Mouse (Mus musculus): Measurements from ENCODE around the gene Pfkp. TPM values are rescaled to one million over a fixed set of nuclear protein-coding genes. Genes with fewer than 3 reads are reported as not detected.

Pfkp gene
- total and polyA plus RNA-seq, 2 experiments from 2014 or later, result 187 to 431 TPM

DNA sequence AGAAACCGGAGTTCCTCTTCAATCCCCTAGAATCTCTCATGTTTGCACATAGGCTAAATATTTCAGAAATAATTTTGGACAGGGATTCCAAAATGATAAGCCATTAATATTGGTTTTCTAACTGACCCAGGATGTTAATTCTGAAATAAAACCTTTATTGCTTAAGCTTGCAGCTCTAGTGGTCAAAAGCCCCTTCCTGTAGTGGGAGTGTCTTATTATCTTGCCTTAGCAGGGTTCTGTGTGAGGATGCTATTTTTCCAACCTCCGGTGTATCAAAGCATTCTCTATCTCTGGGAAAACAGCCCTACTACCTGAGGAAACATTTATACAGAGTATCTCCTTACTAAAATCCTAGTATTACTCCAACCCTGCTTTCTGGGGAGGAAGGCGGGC, 1.9 kb downstream of the Pfkp start:
- H3K4me3 ChIP-seq (ENCODE audit: low read depth, low read length), result peak overlapping the region; percentile 72
- no peaks in the 10 kb centered on the region for H3K36me3 ChIP-seq (ENCODE audit: insufficient read depth, low read length)
- ATAC-seq (ENCODE audit: low FRiP score) (no peak), DNase-seq (ENCODE audit: low spot score) (no peak)
- peak overlapping the region; percentile 90 for H3K4me2 ChIP-seq (ENCODE audit: low read depth, low read length, poor library complexity, severe bottlenecking)
- no peaks in the 10 kb centered on the region for H3K27me3 ChIP-seq (ENCODE audit: insufficient read depth, low read length)
- TF ChIP-seq CTCF (IDR thresholded peaks at IDR 0.05), result no peak
- peak overlapping the region; percentile 88 for H3K27ac ChIP-seq (ENCODE audit: low read depth, low read length)
- no peaks in the 10 kb centered on the region for H3K4me1 ChIP-seq (ENCODE audit: insufficient read depth, low read length)
- 25% methylated on average over 3 of the region's 3 CpGs for WGBS
- H3K9ac ChIP-seq (replicated peaks; ENCODE audit: low read length, poor library complexity, severe bottlenecking), result peak overlapping the region; percentile 75
- H3K9me3 ChIP-seq (ENCODE audit: low read length), result no peaks in the 10 kb centered on the region

DNA sequence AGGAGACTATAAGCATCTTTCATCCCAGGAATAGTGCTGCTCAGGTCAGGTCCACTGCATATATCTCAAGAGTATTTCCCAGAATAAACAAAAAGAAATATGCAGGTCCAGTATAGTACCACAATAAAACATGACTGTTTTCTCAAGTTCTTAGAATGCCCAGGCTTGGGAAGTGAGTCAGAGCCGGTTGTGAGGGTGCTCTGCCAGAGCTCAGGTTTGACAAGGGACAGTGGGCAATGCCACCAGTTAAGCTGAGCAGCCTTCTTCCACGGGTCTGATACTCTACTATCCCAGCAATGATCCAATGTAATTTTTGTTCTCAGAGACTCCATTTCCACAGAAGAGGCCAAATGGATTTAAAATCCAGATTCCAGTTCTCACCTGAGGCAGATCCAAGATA, 2.3 kb downstream of the Pfkp start:
- DNase-seq (ENCODE audit: low spot score), result no peak
- Histone ChIP-seq H3K27ac (ENCODE audit: low read depth, low read length) (peak overlapping the region; percentile 88), H3K36me3 (ENCODE audit: insufficient read depth, low read length) (no peaks in the 10 kb centered on the region), H3K9me3 (ENCODE audit: low read length) (no peaks in the 10 kb centered on the region), H3K9ac (replicated peaks; ENCODE audit: low read length, poor library complexity, severe bottlenecking) (peak overlapping the region; percentile 75; the same call in 1 of the 2 replicates), H3K27me3 (ENCODE audit: insufficient read depth, low read length) (no peaks in the 10 kb centered on the region), H3K4me1 (ENCODE audit: insufficient read depth, low read length) (no peaks in the 10 kb centered on the region), H3K4me3 (ENCODE audit: low read depth, low read length) (peak overlapping the region; percentile 72), H3K4me2 (ENCODE audit: low read depth, low read length, poor library complexity, severe bottlenecking) (peak overlapping the region; percentile 90)
- no peak for TF ChIP-seq CTCF (IDR thresholded peaks at IDR 0.05)
- 67% methylated on average over 2 of the region's 2 CpGs for WGBS
- ATAC-seq (ENCODE audit: low FRiP score), result no peak

DNA sequence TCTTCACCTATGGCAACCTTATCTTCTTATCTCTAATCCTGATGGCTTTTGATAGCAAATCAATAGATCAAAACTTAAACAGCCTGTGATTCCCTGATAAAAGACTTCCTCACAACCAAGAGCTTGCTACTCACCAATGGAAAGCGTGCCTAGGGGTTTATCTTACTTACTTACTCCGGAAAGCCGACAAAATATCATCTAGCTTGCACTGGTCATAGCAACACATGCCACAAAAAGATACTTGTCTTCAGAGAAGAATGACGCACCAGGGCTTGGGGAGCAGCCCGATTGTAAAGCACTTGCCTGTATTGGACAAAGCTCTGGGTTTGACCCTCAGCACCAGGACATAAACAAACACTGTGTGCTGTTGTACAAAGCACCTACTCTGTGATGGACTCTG, 4.6 kb downstream of the Pfkp start:
- 83% methylated on average over 5 of the region's 5 CpGs for WGBS
- DNase-seq (ENCODE audit: low spot score), result no peak
- no peak overlapping the region for H3K4me2 ChIP-seq (ENCODE audit: low read depth, low read length, poor library complexity, severe bottlenecking)
- no peak for ATAC-seq (ENCODE audit: low FRiP score)
- no peak overlapping the region for H3K27ac ChIP-seq (ENCODE audit: low read depth, low read length)
- H3K9ac ChIP-seq (replicated peaks; ENCODE audit: low read length, poor library complexity, severe bottlenecking), result no peak overlapping the region
- no peaks in the 10 kb centered on the region for H3K36me3 ChIP-seq (ENCODE audit: insufficient read depth, low read length)
- no peaks in the 10 kb centered on the region for H3K4me1 ChIP-seq (ENCODE audit: insufficient read depth, low read length)
- H3K27me3 ChIP-seq (ENCODE audit: insufficient read depth, low read length), result no peaks in the 10 kb centered on the region
- H3K4me3 ChIP-seq (ENCODE audit: low read depth, low read length), result no peak overlapping the region
- H3K9me3 ChIP-seq (ENCODE audit: low read length), result no peaks in the 10 kb centered on the region
- TF ChIP-seq CTCF (IDR thresholded peaks at IDR 0.05), result no peak

DNA sequence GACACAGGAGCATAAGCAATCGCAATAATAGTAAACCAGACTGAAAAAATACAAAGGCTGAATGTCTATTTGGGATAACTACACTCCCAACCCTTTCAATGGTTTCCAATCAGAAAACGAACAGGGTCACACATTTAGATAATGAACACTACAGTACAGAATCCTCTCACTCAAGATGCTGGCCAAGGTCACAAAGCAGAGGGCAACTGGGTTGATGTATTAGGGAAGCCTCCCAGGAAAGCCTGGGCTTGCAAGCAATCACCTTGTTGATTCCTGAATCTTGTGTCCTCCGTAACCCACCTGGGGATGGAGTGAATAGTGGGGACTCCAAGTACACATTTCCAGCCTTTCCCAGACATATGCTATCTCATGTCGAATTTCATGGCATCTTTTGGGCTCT, 5.6 kb downstream of the Pfkp start:
- H3K27ac ChIP-seq (ENCODE audit: low read depth, low read length), result no peak overlapping the region
- H3K36me3 ChIP-seq (ENCODE audit: insufficient read depth, low read length), result no peaks in the 10 kb centered on the region
- H3K9me3 ChIP-seq (ENCODE audit: low read length), result no peaks in the 10 kb centered on the region
- no peak for DNase-seq (ENCODE audit: low spot score)
- no peaks in the 10 kb centered on the region for H3K27me3 ChIP-seq (ENCODE audit: insufficient read depth, low read length)
- no peak for TF ChIP-seq CTCF (IDR thresholded peaks at IDR 0.05)
- H3K4me2 ChIP-seq (ENCODE audit: low read depth, low read length, poor library complexity, severe bottlenecking), result no peak overlapping the region
- H3K9ac ChIP-seq (replicated peaks; ENCODE audit: low read length, poor library complexity, severe bottlenecking), result no peak overlapping the region
- no peak overlapping the region for H3K4me3 ChIP-seq (ENCODE audit: low read depth, low read length)
- WGBS, result 95% methylated on average over 4 of the region's 4 CpGs
- H3K4me1 ChIP-seq (ENCODE audit: insufficient read depth, low read length), result no peaks in the 10 kb centered on the region
- ATAC-seq (ENCODE audit: low FRiP score), result no peak

DNA sequence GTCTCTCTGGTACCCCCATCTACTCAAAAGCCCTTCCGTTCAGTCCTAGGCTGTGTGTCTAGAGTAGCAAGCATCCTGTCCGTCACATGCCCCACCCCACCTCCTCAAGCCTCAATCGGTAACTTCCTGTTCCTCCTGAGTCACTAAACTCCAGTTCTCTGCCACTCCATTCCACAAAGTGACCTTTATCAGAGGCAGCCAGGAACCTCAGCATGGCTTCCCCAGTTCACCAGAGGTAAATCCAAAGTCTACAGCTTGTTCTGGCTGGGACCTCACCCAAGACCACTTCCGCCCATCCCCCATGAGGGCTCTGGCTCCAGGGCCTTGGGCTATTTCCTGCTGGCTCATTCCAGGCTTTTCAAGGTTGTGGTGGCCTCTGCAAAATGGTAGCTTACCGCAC, 6.1 kb downstream of the Pfkp start:
- Histone ChIP-seq H3K9me3 (ENCODE audit: low read length) (no peaks in the 10 kb centered on the region), H3K9ac (replicated peaks; ENCODE audit: low read length, poor library complexity, severe bottlenecking) (no peak overlapping the region), H3K4me1 (ENCODE audit: insufficient read depth, low read length) (no peaks in the 10 kb centered on the region), H3K4me2 (ENCODE audit: low read depth, low read length, poor library complexity, severe bottlenecking) (no peak overlapping the region), H3K36me3 (ENCODE audit: insufficient read depth, low read length) (no peaks in the 10 kb centered on the region), H3K4me3 (ENCODE audit: low read depth, low read length) (no peak overlapping the region), H3K27me3 (ENCODE audit: insufficient read depth, low read length) (no peaks in the 10 kb centered on the region), H3K27ac (ENCODE audit: low read depth, low read length) (no peak overlapping the region)
- TF ChIP-seq CTCF (IDR thresholded peaks at IDR 0.05), result no peak
- no peak for DNase-seq (ENCODE audit: low spot score)
- WGBS, result 92% methylated on average over 5 of the region's 5 CpGs
- no peak for ATAC-seq (ENCODE audit: low FRiP score)

DNA sequence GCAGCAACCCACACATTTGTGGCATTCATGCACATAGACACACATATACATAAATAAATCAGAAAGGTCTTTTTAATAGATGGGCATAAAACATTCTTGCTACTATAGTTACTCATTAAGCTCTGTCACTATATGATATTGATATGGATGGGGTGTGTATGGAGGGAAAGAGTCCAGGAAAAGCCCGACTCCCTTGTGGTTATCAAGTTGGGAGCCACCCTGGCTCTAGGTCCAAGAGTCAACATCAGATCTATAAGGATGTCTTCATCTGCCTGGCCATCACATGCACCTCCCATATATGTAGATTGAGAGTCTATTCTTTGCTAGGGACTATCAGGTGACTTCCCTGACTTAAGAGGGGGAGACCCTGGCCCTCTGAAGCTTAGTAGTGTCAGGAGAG, 7.1 kb downstream of the Pfkp start:
- Histone ChIP-seq H3K9ac (replicated peaks; ENCODE audit: low read length, poor library complexity, severe bottlenecking) (no peak overlapping the region), H3K4me3 (ENCODE audit: low read depth, low read length) (no peak overlapping the region), H3K4me1 (ENCODE audit: insufficient read depth, low read length) (no peaks in the 10 kb centered on the region), H3K27ac (ENCODE audit: low read depth, low read length) (no peak overlapping the region), H3K4me2 (ENCODE audit: low read depth, low read length, poor library complexity, severe bottlenecking) (no peak overlapping the region), H3K27me3 (ENCODE audit: insufficient read depth, low read length) (no peaks in the 10 kb centered on the region), H3K9me3 (ENCODE audit: low read length) (no peaks in the 10 kb centered on the region), H3K36me3 (ENCODE audit: insufficient read depth, low read length) (no peaks in the 10 kb centered on the region)
- TF ChIP-seq CTCF (IDR thresholded peaks at IDR 0.05), result no peak
- ATAC-seq (ENCODE audit: low FRiP score) (no peak), DNase-seq (ENCODE audit: low spot score) (no peak)
- WGBS, result 93% methylated on average over 1 of the region's 1 CpGs
